Mouse (Mus musculus) intestine, postnatal 0 days (tissue): ENCODE data around the gene Phf23. TPM values are rescaled to one million over a fixed set of nuclear protein-coding genes. Genes with fewer than 3 reads are reported as not detected.

ENCODE experiments used
- ATAC-seq: fragments of 200-750 bp; cut with Nextera tagmentation; 2 replicates; pipeline ENCODE4 v1.8.0; 2017; ENCODE audit warnings: mild to moderate bottlenecking, moderate TSS enrichment, moderate library complexity
- H3K27ac ChIP-seq: fragments of 300-500 bp; sonication (generic); 2 replicates; pipeline ENCODE4 v1.5.1; 2014; ENCODE audit warnings: mild to moderate bottlenecking, low read depth, low read length, moderate library complexity
- H3K27me3 ChIP-seq: fragments of 300-500 bp; sonication (generic); replicated peaks from 2 replicates; pipeline ENCODE4 v1.6.1; 2014; ENCODE audit warnings: low read length, mixed read lengths; ENCODE audit not compliant: control insufficient read depth, insufficient read depth
- H3K36me3 ChIP-seq: fragments of 300-500 bp; sonication (generic); 2 replicates; pipeline ENCODE4 v1.6.1; 2014; ENCODE audit warnings: mild to moderate bottlenecking, moderate library complexity; ENCODE audit not compliant: control insufficient read depth, insufficient read depth
- H3K4me1 ChIP-seq: fragments of 300-500 bp; sonication (generic); replicated peaks from 2 replicates; pipeline ENCODE4 v1.6.1; 2014; ENCODE audit warnings: antibody characterized with exemption, low read length, mixed read lengths; ENCODE audit not compliant: control insufficient read depth, insufficient read depth
- H3K4me2 ChIP-seq: fragments of 300-500 bp; sonication (generic); replicated peaks from 2 replicates; pipeline ENCODE4 v1.6.1; 2014; ENCODE audit warnings: low read depth, mild to moderate bottlenecking, moderate library complexity
- H3K4me3 ChIP-seq: fragments of 300-500 bp; sonication (generic); 2 replicates; pipeline ENCODE4 v1.5.1; 2014; ENCODE audit warnings: low read depth, low read length
- H3K9ac ChIP-seq: fragments of 300-500 bp; sonication (generic); 2 replicates; pipeline ENCODE4 v1.6.1; 2014; ENCODE audit warnings: mild to moderate bottlenecking, low read depth, low read length
- H3K9me3 ChIP-seq: fragments of 300-500 bp; sonication (generic); 2 replicates; pipeline ENCODE4 v1.6.1; 2016; ENCODE audit warnings: mixed run types; ENCODE audit not compliant: control insufficient read depth
- CTCF ChIP-seq: sonication (generic); IDR thresholded peaks from 2 replicates; pipeline ENCODE4 v1.5.1; 2016; ENCODE audit warnings: low read depth, mild to moderate bottlenecking, control low read depth, antibody characterized with exemption, moderate library complexity
- WGBS: fragments of 180-500 bp; shearing (Covaris S2); extraction: QIAGEN DNeasy Blood & Tissue Kit; methylation state at CpG from one replicate; pipeline ENCODE4 v1.1.7; 2014; 5-methylcytosine and 5-hydroxymethylcytosine counted together
- polyA plus RNA-seq: library from polyadenylated mRNA; unstranded; fragments of >200 nt; fragmentation: Nextera tagmentation; extraction: Ambion mirVana; gene quantifications from 2 replicates; pipeline ENCODE4 v1.2.1, GENCODE M21; 2015

Gene Phf23
- polyA plus RNA-seq, 1 experiment from 2014 or later: 32.6 TPM

DNA sequence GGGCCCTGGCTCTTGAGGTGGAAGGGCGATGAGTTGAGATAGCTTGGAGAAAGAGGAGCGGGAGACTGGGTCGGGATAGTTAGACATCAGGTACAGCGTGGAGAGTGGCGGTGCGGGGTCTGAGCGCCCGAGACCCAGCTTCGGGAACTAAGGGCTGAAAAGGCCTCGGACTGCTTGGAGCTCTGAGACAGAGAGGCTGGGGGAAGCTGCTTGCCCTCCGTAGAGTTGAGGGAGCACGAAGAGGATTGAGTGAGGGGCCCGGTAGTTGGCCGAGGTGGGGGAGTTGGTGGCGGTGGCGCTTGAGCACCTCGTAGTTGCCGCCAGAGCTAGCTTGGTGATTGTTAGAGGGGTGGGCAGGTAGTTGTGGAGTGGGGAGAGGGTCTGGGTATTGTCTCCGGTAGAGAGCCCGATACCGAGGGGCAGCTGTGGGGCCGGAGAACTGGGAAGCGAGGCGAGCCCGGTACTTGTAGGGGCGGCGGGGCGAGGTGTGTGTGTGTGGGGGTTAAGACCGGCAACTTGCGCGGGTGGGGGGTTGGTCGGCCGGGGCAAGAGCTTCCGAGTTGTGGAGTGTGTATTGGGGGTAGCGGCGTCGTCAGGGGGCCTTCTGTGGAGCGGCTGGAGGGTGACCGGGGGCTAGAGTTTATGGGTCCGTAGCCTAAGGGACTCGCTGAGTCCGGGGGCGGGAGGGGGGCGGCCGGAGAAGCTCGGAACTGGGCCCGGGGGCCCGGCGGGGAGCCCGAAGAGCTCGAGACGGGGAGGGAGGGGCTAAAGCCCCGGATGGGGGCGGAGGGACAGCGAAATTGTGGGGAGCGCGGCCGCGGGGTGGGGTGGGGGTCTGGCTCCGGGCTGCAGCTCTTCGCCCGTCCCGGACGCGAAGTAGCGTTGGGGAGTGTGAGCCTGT is 834 bp downstream of the Phf23 start:
- H3K9ac ChIP-seq: peak overlapping the region; percentile 86
- no peaks in the 10 kb centered on the region for H3K27me3 ChIP-seq
- peak; percentile 2; the same call in 1 of the 2 replicates for ATAC-seq
- peak overlapping the region; percentile 90 for H3K4me3 ChIP-seq
- no peaks in the 10 kb centered on the region for H3K4me1 ChIP-seq
- H3K9me3 ChIP-seq: no peaks in the 10 kb centered on the region
- H3K4me2 ChIP-seq: peak overlapping the region; percentile 80
- no peak for TF ChIP-seq CTCF
- peaks cover 31% of the 10 kb centered on the region for H3K36me3 ChIP-seq
- peak overlapping the region; percentile 97 for H3K27ac ChIP-seq
- WGBS: 3% methylated on average over 65 of the region's 66 CpGs

GRCm38 (mm10) chr11:69997070-69997509 is 1.5 kb downstream of the Phf23 start:
- peak overlapping the region; percentile 80 for H3K4me2 ChIP-seq
- 2% methylated on average over 24 of the region's 44 CpGs for WGBS
- peaks cover 1% of the 10 kb centered on the region for H3K4me1 ChIP-seq
- no peak; the same call in 1 of the 2 replicates for TF ChIP-seq CTCF
- H3K27ac ChIP-seq: peak overlapping the region; percentile 97
- no peaks in the 10 kb centered on the region for H3K27me3 ChIP-seq
- peak overlapping the region; percentile 86 for H3K9ac ChIP-seq
- H3K36me3 ChIP-seq: peaks cover 31% of the 10 kb centered on the region
- H3K4me3 ChIP-seq: peak overlapping the region; percentile 90
- ATAC-seq: peak; percentile 59
- no peaks in the 10 kb centered on the region for H3K9me3 ChIP-seq

DNA sequence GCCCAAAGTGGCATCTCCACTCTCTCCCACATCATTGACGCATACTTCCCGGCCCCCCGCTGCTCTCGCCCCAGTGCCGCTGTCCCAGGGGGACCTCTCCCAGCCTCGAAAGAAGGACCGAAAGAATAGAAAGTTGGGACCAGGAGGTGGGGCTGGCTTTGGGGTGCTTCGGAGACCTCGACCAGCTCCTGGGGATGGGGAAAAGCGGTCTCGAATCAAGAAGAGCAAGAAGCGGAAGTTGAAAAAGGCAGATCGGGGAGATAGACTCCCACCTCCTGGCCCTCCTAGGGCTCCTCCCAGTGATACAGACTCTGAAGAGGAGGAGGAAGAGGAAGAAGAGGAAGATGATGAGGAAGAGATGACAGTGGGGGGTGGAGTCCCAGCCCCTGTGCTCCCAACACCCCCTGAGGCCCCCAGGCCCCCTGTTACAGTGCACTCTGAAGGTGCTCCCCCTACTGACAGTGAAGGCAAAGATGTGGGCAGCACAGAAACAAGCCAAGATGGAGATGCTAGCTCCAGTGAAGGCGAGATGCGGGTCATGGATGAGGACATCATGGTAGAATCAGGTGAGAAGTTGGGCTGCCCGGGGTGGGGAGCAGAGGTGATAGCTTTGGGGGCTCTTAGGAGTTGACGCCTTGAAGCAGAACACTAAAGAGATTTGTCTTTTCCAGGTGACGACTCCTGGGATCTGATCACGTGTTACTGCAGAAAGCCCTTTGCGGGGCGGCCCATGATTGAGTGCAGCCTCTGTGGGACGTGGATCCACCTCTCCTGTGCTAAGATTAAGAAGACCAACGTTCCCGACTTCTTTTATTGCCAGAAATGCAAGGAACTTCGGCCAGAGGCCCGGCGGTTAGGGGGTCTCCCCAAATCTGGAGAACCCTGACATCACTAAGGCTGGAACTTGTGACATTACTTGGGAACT is 3.3 kb downstream of the Phf23 start:
- H3K36me3 ChIP-seq: peaks cover 25% of the 10 kb centered on the region
- TF ChIP-seq CTCF: peak; percentile 57
- no peak overlapping the region for H3K4me2 ChIP-seq
- H3K9me3 ChIP-seq: no peaks in the 10 kb centered on the region
- no peak for ATAC-seq
- peaks cover 6% of the 10 kb centered on the region for H3K4me1 ChIP-seq
- H3K4me3 ChIP-seq: no peak overlapping the region
- H3K27ac ChIP-seq: peak overlapping the region; percentile 21; the same call in 1 of the 2 replicates
- WGBS: 91% methylated on average over 27 of the region's 27 CpGs
- no peaks in the 10 kb centered on the region for H3K27me3 ChIP-seq
- no peak overlapping the region for H3K9ac ChIP-seq

DNA sequence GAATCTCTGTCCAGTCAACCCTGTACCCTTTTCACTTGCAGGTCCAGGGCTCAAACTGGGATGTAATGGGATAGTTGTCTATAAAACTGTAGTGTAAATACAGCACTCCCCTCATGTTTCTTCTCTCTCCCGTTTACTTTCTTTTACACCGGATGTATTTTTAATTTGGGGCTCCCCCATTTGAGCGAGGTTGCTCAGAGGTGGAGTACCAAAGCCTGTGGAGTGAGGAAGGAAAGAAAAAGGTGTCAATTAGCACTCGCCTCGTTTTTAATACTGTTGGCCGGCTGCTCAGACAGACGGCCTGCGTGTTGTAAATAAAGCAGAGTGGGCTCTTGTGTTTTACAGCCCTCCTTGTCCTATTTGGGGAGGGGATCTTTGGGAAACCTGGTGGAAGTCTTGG is 4.1 kb downstream of the Phf23 start:
- no peak for TF ChIP-seq CTCF

DNA sequence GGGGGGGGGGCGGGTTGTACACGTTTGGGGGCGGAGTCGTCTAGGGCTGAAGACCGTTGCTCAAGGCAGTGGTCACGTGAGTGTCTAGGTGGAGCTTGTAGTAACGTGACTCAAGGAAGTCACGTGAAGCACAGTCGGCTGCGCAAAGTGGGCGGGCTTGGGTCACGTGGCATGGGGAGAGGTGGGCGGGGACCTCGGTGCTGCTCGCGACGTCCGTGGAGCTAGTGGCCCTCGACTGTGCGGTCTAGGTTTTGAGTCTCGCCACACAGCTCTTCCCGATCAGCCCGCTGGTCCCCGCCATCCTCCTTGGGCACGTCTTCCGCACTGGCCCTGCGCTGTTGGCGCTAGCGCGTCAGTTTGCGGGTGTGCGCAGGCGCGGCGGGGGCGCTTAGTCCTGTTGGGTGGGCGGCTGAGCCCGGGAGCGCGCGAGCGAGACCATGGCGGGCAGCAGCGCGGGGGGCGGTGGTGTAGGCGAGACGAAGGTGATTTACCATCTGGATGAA is 4.9 kb downstream of the Phf23 start, which contains the start of gene Dvl2:
Gene Dvl2 (plus strand): TSS at position 200 of the 503 bp plus-strand sequence.
- under 1% methylated on average over 48 of the region's 48 CpGs for WGBS
- H3K27me3 ChIP-seq: no peaks in the 10 kb centered on the region
- H3K9me3 ChIP-seq: no peaks in the 10 kb centered on the region
- H3K4me2 ChIP-seq: peak within 1 kb of the TSS; percentile 96
- no peak for TF ChIP-seq CTCF
- H3K9ac ChIP-seq: peak within 1 kb of the TSS; percentile 82
- H3K4me1 ChIP-seq: peaks cover 6% of the 10 kb centered on the region
- peak; percentile 45 for ATAC-seq
- peaks cover 20% of the 10 kb centered on the region for H3K36me3 ChIP-seq
- peak within 1 kb of the TSS; percentile 84 for H3K4me3 ChIP-seq
- peak within 1 kb of the TSS; percentile 87 for H3K27ac ChIP-seq

More for the DNA sequence above, 4.1 kb downstream of the Phf23 start:
- Histone ChIP-seq H3K27ac (peak overlapping the region; percentile 42; the same call in 1 of the 2 replicates), H3K36me3 (peaks cover 18% of the 10 kb centered on the region), H3K9me3 (no peaks in the 10 kb centered on the region), H3K4me2 (0 out of 2 replicates have a peak overlapping the region, but pooled peaks have one; percentile 96), H3K4me3 (no peak overlapping the region), H3K9ac (no peak overlapping the region), H3K27me3 (no peaks in the 10 kb centered on the region), H3K4me1 (peaks cover 6% of the 10 kb centered on the region)
- no peak for ATAC-seq
- 79% methylated on average over 8 of the region's 8 CpGs for WGBS
